In genomic region chr9:66285901-66286300, GRCm38 (mm10) we compare ENCODE assay signal across 22 mouse cellular contexts.
A peak's percentile ranks its signal among the peaks of the same experiment; 100 is the strongest.
DNase-seq lines count a peak whose midpoint lies in the region; ATAC-seq and TF ChIP-seq lines count a peak whose summit lies in the region.
"Had no signal": no experiment of that assay in that cellular context is flagged by ENCODE, and none has a peak within 500 bp of the region (broad histone marks: within the 10 kb centered on the region; RNA-seq: fewer than 3 reads in every experiment).

No protein-coding gene starts in this region.

- ATAC-seq in liver, embryonic 11.5 days (replicated peaks; ENCODE audit: low FRiP score): no peak
- ATAC-seq in megakaryocyte-erythroid progenitor cell, adult 5-6 weeks (replicated peaks; ENCODE audit: low FRiP score, low TSS enrichment, poor library complexity, severe bottlenecking): peak; percentile 60
- ATAC-seq: hindbrain, embryonic 16.5 days; intestine, embryonic 16.5 days; liver, embryonic 12.5 days had no signal

- no peaks in the 10 kb centered on the region for H3K27me3 ChIP-seq in liver, adult 2 months (ENCODE audit: control insufficient read depth, insufficient read depth, low read length)
- no peaks in the 10 kb centered on the region for H3K27me3 ChIP-seq in liver, embryonic 11.5 days (replicated peaks; ENCODE audit: control insufficient read depth, insufficient read depth, low read length)
- H3K27me3 ChIP-seq: forebrain, embryonic 12.5 days; liver, embryonic 12.5 days had no signal

- peaks cover 9% of the 10 kb centered on the region for H3K4me1 ChIP-seq in liver, adult 2 months (ENCODE audit: control insufficient read depth, insufficient read depth, low read length)
- no peaks in the 10 kb centered on the region for H3K4me1 ChIP-seq in liver, embryonic 11.5 days (replicated peaks; ENCODE audit: control insufficient read depth, insufficient read depth, low read length)

- DNase-seq in embryo, embryonic 10 days (ENCODE audit: low spot score): peak; percentile 41
- DNase-seq in embryo, embryonic 10.5 days (ENCODE audit: low spot score): no peak
- DNase-seq in liver, adult 2 months (ENCODE audit: extremely low read depth, low read depth, low spot score): peak; percentile 91
- DNase-seq in liver, embryonic 11.5 days (ENCODE audit: low spot score): no peak
- peak; percentile 88 for DNase-seq in MN1 (ENCODE audit: low spot score)
- no peak for DNase-seq in right cerebral cortex, postnatal 25 days
- no peak for DNase-seq in layer of hippocampus, adult 9-11 months
- DNase-seq: adrenal gland, postnatal 25 days; cerebellum, adult 9-10 months; gastrocnemius, postnatal 14 days; heart, adult 2 months; heart, postnatal 36 days; left cerebral cortex, postnatal 4 days; lung, adult 2 months; right cerebral cortex, postnatal 14 days; thymus, adult 2 months had no signal

- H3K27ac ChIP-seq in liver, adult 2 months (replicated peaks; ENCODE audit: insufficient read depth, low read depth, low read length): no peak overlapping the region
- H3K27ac ChIP-seq in liver, embryonic 11.5 days (ENCODE audit: low read depth, low read length): no peak overlapping the region
- H3K27ac ChIP-seq: forebrain, embryonic 12.5 days; heart, adult 2 months; kidney, postnatal 0 days; liver, embryonic 12.5 days had no signal

- no peak for TF ChIP-seq CTCF in liver, adult 2 months (IDR thresholded peaks at IDR 0.05; ENCODE audit: low read depth, low read length)

- no peak overlapping the region for H3K4me3 ChIP-seq in liver, adult 2 months (ENCODE audit: insufficient read depth, low read depth, low read length)
- H3K4me3 ChIP-seq in liver, embryonic 11.5 days (ENCODE audit: low read depth, low read length): no peak overlapping the region
- H3K4me3 ChIP-seq: forebrain, embryonic 12.5 days; heart, adult 2 months; liver, embryonic 12.5 days had no signal

- no peak for TF ChIP-seq POLR2A in liver, adult 2 months (IDR thresholded peaks at IDR 0.05; ENCODE audit: extremely low read depth, insufficient read depth, low read length)

- H3K9me3 ChIP-seq in liver, embryonic 11.5 days (ENCODE audit: control insufficient read depth, low read length): no peaks in the 10 kb centered on the region
- H3K9me3 ChIP-seq: forebrain, embryonic 12.5 days; liver, embryonic 12.5 days had no signal

- H3K4me2 ChIP-seq in liver, embryonic 11.5 days: no peak overlapping the region
- H3K4me2 ChIP-seq: forebrain, embryonic 12.5 days; liver, embryonic 12.5 days had no signal

- H3K36me3 ChIP-seq in liver, adult 2 months (ENCODE audit: control insufficient read depth, insufficient read depth, low read length): no peaks in the 10 kb centered on the region
- no peaks in the 10 kb centered on the region for H3K36me3 ChIP-seq in liver, embryonic 11.5 days (ENCODE audit: control insufficient read depth, insufficient read depth, low read length)
- H3K36me3 ChIP-seq: forebrain, embryonic 12.5 days; liver, embryonic 12.5 days had no signal

- 15% methylated on average over 7 of the region's 7 CpGs for WGBS in liver, adult 2 months
- 55% methylated on average over 7 of the region's 7 CpGs for WGBS in liver, embryonic 11.5 days

- no peak overlapping the region for H3K9ac ChIP-seq in liver, adult 2 months (ENCODE audit: low read depth, low read length)
- no peak overlapping the region for H3K9ac ChIP-seq in liver, embryonic 11.5 days (ENCODE audit: low read depth, low read length)
- H3K9ac ChIP-seq: forebrain, embryonic 12.5 days; liver, embryonic 12.5 days had no signal

- no peaks in the 10 kb centered on the region for H3K79me2 ChIP-seq in liver, adult 2 months (ENCODE audit: control insufficient read depth, insufficient read depth, low read length)

Comparison
In these comparisons a context has a peak if more than half of its experiments do, and no peak if none do; other contexts are left out.
1. DNase-seq: peak in embryo, embryonic 10 days (single experiment), liver, adult 2 months (single experiment) and MN1 (single experiment); none in embryo, embryonic 10.5 days (single experiment), liver, embryonic 11.5 days (single experiment), right cerebral cortex, postnatal 25 days (single experiment) and layer of hippocampus, adult 9-11 months (single experiment).